Mouse (Mus musculus) CH12.LX (cell line): ENCODE measurements around the gene Medag. TPM values are rescaled to one million over a fixed set of nuclear protein-coding genes. Genes with fewer than 3 reads are reported as not detected.

ENCODE experiments used
- DNase-seq: peaks from one replicate; pipeline ENCODE4 v3.0.0-alpha.2; 2013; ENCODE audit errors: extremely low read depth
- H3K27ac ChIP-seq: 2 replicates; pipeline ENCODE4 v1.5.1; 2012; ENCODE audit warnings: low read depth, mild to moderate bottlenecking, control low read depth, moderate library complexity; ENCODE audit not compliant: insufficient read depth
- H3K27me3 ChIP-seq: replicated peaks from 2 replicates; pipeline ENCODE3; 2012; ENCODE audit warnings: inconsistent platforms
- H3K36me3 ChIP-seq, 2 experiments: replicated peaks in 1 of 2; 2 replicates each; pipeline versions ENCODE3 to v1.6.1; 2012; ENCODE audit warnings: inconsistent platforms in 1 of 2, low read length in 1 of 2, mild to moderate bottlenecking in 1 of 2, mixed read lengths in 1 of 2, moderate library complexity in 1 of 2; ENCODE audit not compliant: control insufficient read depth in 1 of 2, insufficient read depth in 1 of 2
- H3K4me1 ChIP-seq, 2 experiments: 2 replicates each; pipeline ENCODE4 v1.6.1; 2012; ENCODE audit warnings: inconsistent platforms in 1 of 2, moderate library complexity in 1 of 2; ENCODE audit not compliant: insufficient read depth in 2 of 2, control insufficient read depth in 1 of 2
- H3K4me2 ChIP-seq: 2 replicates; pipeline ENCODE4 v1.6.1; 2012; ENCODE audit warnings: low read depth, mild to moderate bottlenecking, control low read depth; ENCODE audit not compliant: poor library complexity, insufficient read depth, severe bottlenecking
- H3K4me3 ChIP-seq, 3 experiments: fragments of 150-350 bp in 1 of 3; sonication (generic) in 1 of 3; replicated peaks in 1 of 3; 2 replicates each; pipeline versions ENCODE3 to v1.5.1; 2011 to 2012; ENCODE audit warnings: low read depth in 2 of 3, low read length in 2 of 3, mild to moderate bottlenecking in 2 of 3, moderate library complexity in 2 of 3, control low read depth in 1 of 3, improper control_type of control experiment in 1 of 3, inconsistent platforms in 1 of 3, mixed read lengths in 1 of 3; ENCODE audit not compliant: poor library complexity in 1 of 3
- H3K79me2 ChIP-seq: replicated peaks from 2 replicates; pipeline ENCODE4 v1.6.1; 2012; ENCODE audit warnings: mild to moderate bottlenecking, moderate library complexity; ENCODE audit not compliant: control insufficient read depth, poor library complexity, insufficient read depth, severe bottlenecking; ENCODE audit errors: extremely low read depth
- H3K9ac ChIP-seq: 2 replicates; pipeline ENCODE4 v1.6.1; 2012; ENCODE audit warnings: low read depth, mild to moderate bottlenecking, control low read depth, moderate library complexity; ENCODE audit not compliant: insufficient read depth
- H3K9me3 ChIP-seq: replicated peaks from 2 replicates; pipeline ENCODE3; 2012; ENCODE audit warnings: low read length, inconsistent platforms, mixed read lengths
- CTCF ChIP-seq, 2 experiments: IDR thresholded peaks in 1 of 2; conservative IDR thresholded peaks in 1 of 2; 2 replicates each; pipeline ENCODE4 v1.5.1; 2011 to 2012; ENCODE audit warnings: low read depth in 2 of 2, low read length in 2 of 2, improper control_type of control experiment in 1 of 2, inconsistent platforms in 1 of 2, mild to moderate bottlenecking in 1 of 2, moderate library complexity in 1 of 2
- EP300 ChIP-seq: IDR thresholded peaks from 2 replicates; pipeline ENCODE4 v1.6.1; 2011; ENCODE audit warnings: low read length, improper control_type of control experiment
- ETS1 ChIP-seq: conservative IDR thresholded peaks from 2 replicates; pipeline ENCODE4 v1.6.1; 2012; ENCODE audit warnings: low read depth, mild to moderate bottlenecking, inconsistent platforms, low read length, improper control_type of control experiment, moderate library complexity
- HCFC1 ChIP-seq: IDR thresholded peaks from 2 replicates; pipeline ENCODE4 v1.6.1; 2012; ENCODE audit warnings: low read depth, mild to moderate bottlenecking, inconsistent platforms, low read length, improper control_type of control experiment
- JUND ChIP-seq: conservative IDR thresholded peaks from 2 replicates; pipeline ENCODE4 v1.6.1; 2011; ENCODE audit warnings: low read depth, low read length, improper control_type of control experiment
- MAFK ChIP-seq: IDR thresholded peaks from 2 replicates; pipeline ENCODE4 v1.6.1; 2011; ENCODE audit warnings: low read length, improper control_type of control experiment; ENCODE audit not compliant: insufficient replicate concordance
- MEF2A ChIP-seq: IDR thresholded peaks from 2 replicates; pipeline ENCODE4 v1.6.1; 2014; ENCODE audit warnings: low read depth, mild to moderate bottlenecking, inconsistent platforms, low read length, improper control_type of control experiment, borderline replicate concordance
- NELFE ChIP-seq: IDR thresholded peaks from 2 replicates; pipeline ENCODE4 v1.6.1; 2011; ENCODE audit warnings: low read depth, low read length, improper control_type of control experiment
- NRF1 ChIP-seq: IDR thresholded peaks from 2 replicates; pipeline ENCODE4 v1.6.1; 2014; ENCODE audit warnings: low read depth, mild to moderate bottlenecking, inconsistent platforms, low read length, improper control_type of control experiment, moderate library complexity
- SIN3A ChIP-seq: IDR thresholded peaks from 2 replicates; pipeline ENCODE4 v1.6.1; 2012; ENCODE audit warnings: low read length, improper control_type of control experiment, inconsistent platforms
- UBTF ChIP-seq: IDR thresholded peaks from 2 replicates; pipeline ENCODE4 v1.6.1; 2012; ENCODE audit warnings: low read depth, mild to moderate bottlenecking, inconsistent platforms, low read length, improper control_type of control experiment, moderate library complexity
- dilution Hi-C: fragments of 300-500 bp; cut with MboI; formaldehyde crosslinking; loops from 2 replicates; pipeline ENCODE4 v1.14.3; 2020; ENCODE audit warnings: low sequenced_read_pairs; ENCODE audit not compliant: extremely low pct_unique_long_range_greater_than_20kb, extremely low pct_ligation_motif_present
- in situ Hi-C: fragments of 300-500 bp; cut with MboI; formaldehyde crosslinking; loops from 3 replicates; pipeline ENCODE4 v1.14.3; 2019; ENCODE audit warnings: low sequenced_read_pairs, low pct_ligation_motif_present, low pct_unique_long_range_greater_than_20kb, mixed read lengths
- polyA plus RNA-seq: library from polyadenylated mRNA; unstranded; fragments of >175 nt; gene quantifications from 2 replicates; pipeline ENCODE4 v1.2.1, GENCODE M21; 2012; ENCODE audit warnings: low read depth; ENCODE audit not compliant: insufficient read length
- total RNA-seq, 2 experiments: library from RNA; depleted of rRNA; stranded (reverse); fragments of 300-350 nt in 1 of 2; fragments of >200 nt in 1 of 2; gene quantifications; 2 replicates each; pipeline ENCODE4 v1.2.3; 2012 to 2014

Medag gene
- total and polyA plus RNA-seq, 3 experiments = not detected

- no peaks in the 10 kb centered on the region for H3K9me3 ChIP-seq
- peak; percentile 48 for DNase-seq
- H3K36me3 ChIP-seq = no peaks in the 10 kb centered on the region
- TF ChIP-seq MEF2A (no peak; the same call in 1 of the 2 replicates), MAFK (peak; percentile 41; the same call in 1 of the 2 replicates), ETS1 (0 out of 2 replicates have a peak, but pooled peaks have one; percentile 34)
- H3K79me2 ChIP-seq = no peaks in the 10 kb centered on the region
- in situ Hi-C loops = no loop called here
- H3K4me1 ChIP-seq = peaks cover 0 to 41% of the 10 kb centered on the region in 2 experiments; a peak in 3 of 4 replicates
- H3K9ac ChIP-seq = no peak overlapping the region
- H3K4me2 ChIP-seq = no peak overlapping the region
- dilution Hi-C loops = no loop called here
- H3K4me3 ChIP-seq = no peak overlapping the region
- H3K27ac ChIP-seq = no peak overlapping the region
- H3K27me3 ChIP-seq = no peaks in the 10 kb centered on the region
These were observed 19.4 kb downstream of the Medag start for GRCm38 (mm10) chr5:149430943-149431342.

GRCm38 (mm10) chr5:149433618-149434017 lies 22.1 kb downstream of the Medag start:
- no peak overlapping the region for H3K4me3 ChIP-seq
- TF ChIP-seq CTCF (conservative IDR thresholded peaks at IDR 0.05 in 1 of 2, IDR thresholded peaks at IDR 0.05 in 1 of 2; ENCODE audit: low read depth in 2 of 2, low read length in 2 of 2) (no peak), UBTF (no peak), JUND (no peak), HCFC1 (no peak), MEF2A (no peak), SIN3A (no peak), NELFE (no peak)
- TF ChIP-seq, all 38 proteins: peak for 0
- dilution Hi-C loops = no loop called here
- no peaks in the 10 kb centered on the region for H3K9me3 ChIP-seq
- in situ Hi-C loops = no loop called here
- H3K4me2 ChIP-seq = no peak overlapping the region
- H3K27me3 ChIP-seq = no peaks in the 10 kb centered on the region
- peaks cover 0 to 35% of the 10 kb centered on the region in 2 experiments; a peak in 2 of 4 replicates for H3K4me1 ChIP-seq
- H3K27ac ChIP-seq = no peak overlapping the region
- H3K9ac ChIP-seq = no peak overlapping the region
- no peaks in the 10 kb centered on the region for H3K79me2 ChIP-seq
- no peak for DNase-seq
- no peaks in the 10 kb centered on the region for H3K36me3 ChIP-seq

DNA sequence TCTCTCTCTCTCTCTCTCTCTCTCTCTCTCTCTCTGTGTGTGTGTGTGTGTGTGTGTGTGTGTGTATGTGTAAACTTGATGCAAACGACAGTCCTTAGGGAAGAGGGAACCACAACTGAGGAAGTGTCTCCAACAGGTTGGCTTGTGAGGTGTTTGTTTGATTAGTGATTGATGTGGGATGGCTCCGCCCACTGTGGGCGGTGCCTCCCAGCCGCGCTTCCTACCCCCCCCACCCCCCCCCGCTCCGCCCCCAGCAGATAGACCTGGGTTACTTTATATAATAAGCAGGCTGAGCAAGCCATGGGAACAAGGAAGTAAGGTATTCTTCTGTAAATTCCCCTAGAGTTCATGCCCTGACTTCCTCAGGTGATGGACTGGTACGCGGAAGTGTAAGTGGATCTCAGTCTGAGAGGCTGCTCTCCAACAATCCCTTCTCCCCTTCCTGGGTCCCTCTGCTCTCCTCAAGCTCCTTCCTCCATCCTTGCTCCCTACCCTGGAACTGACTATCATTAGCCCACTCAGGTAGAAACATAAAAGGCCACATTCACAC lies 22.7 kb downstream of the Medag start:
- DNase-seq = no peak
- Histone ChIP-seq H3K4me2 (no peak overlapping the region), H3K27ac (no peak overlapping the region), H3K4me3 (no peak overlapping the region), H3K9ac (no peak overlapping the region), H3K27me3 (no peaks in the 10 kb centered on the region), H3K36me3 (no peaks in the 10 kb centered on the region), H3K4me1 (peaks cover 0 to 29% of the 10 kb centered on the region in 2 experiments; a peak in 2 of 4 replicates), H3K79me2 (no peaks in the 10 kb centered on the region), H3K9me3 (no peaks in the 10 kb centered on the region)
- dilution Hi-C loops (no loop called here), in situ Hi-C loops (no loop called here)
- TF ChIP-seq EP300 (no peak), NRF1 (no peak)
